Mouse (Mus musculus) c-Kit-positive CD71-positive TER-119-positive erythroid progenitor cells, embryonic 14.5 days (primary cell): ENCODE measurements at regions not wholly inside any gene's neighbourhood (a gene's known extent, or its start where the extent isn't known, plus 50 kb on each side); places are given as distances from the start of the nearest gene placed in this dataset.

Source experiments
- DNase-seq: peaks from one replicate; pipeline ENCODE4 v3.0.0-alpha.2; 2013; ENCODE audit warnings: low spot score

GRCm38 (mm10) chr1:138771307-138772011, 76.9 kb downstream of the Lhx9 start:
- DNase-seq = no peak

GRCm38 (mm10) chr1:138762876-138763275, 85.5 kb downstream of the Lhx9 start:
- no peak for DNase-seq

GRCm38 (mm10) chr1:138757777-138758176, 90.6 kb downstream of the Lhx9 start:
- no peak for DNase-seq

- no peak for DNase-seq
Measured at GRCm38 (mm10) chr1:138733308-138733707, 113.4 kb upstream of the Nek7 start.

- no peak for DNase-seq
Measured at GRCm38 (mm10) chr1:138731008-138731407, 111.1 kb upstream of the Nek7 start.

GRCm38 (mm10) chr1:138729089-138729699, 109.3 kb upstream of the Nek7 start:
- no peak for DNase-seq

GRCm38 (mm10) chr1:138720728-138721127, 100.8 kb upstream of the Nek7 start:
- no peak for DNase-seq

GRCm38 (mm10) chr1:138719297-138719696, 99.4 kb upstream of the Nek7 start:
- DNase-seq = no peak

GRCm38 (mm10) chr1:138716991-138717390, 97.0 kb upstream of the Nek7 start:
- DNase-seq = no peak

GRCm38 (mm10) chr1:138715162-138715561, 95.2 kb upstream of the Nek7 start:
- DNase-seq = peak; percentile 3

- no peak for DNase-seq
Measured at GRCm38 (mm10) chr1:138709229-138709608, 89.3 kb upstream of the Nek7 start.

GRCm38 (mm10) chr1:138708507-138709228, 88.7 kb upstream of the Nek7 start:
- peak; percentile 14 for DNase-seq

GRCm38 (mm10) chr1:138707913-138708312, 88.0 kb upstream of the Nek7 start:
- DNase-seq = no peak

GRCm38 (mm10) chr1:138703291-138703690, 83.3 kb upstream of the Nek7 start:
- DNase-seq = no peak

- no peak for DNase-seq
Measured at GRCm38 (mm10) chr1:138689234-138689633, 69.3 kb upstream of the Nek7 start.

GRCm38 (mm10) chr1:138686746-138687145, 66.8 kb upstream of the Nek7 start:
- DNase-seq = no peak

GRCm38 (mm10) chr1:138683711-138684110, 63.8 kb upstream of the Nek7 start:
- DNase-seq = no peak

GRCm38 (mm10) chr1:138681970-138682369, 62.0 kb upstream of the Nek7 start:
- no peak for DNase-seq

GRCm38 (mm10) chr1:138674199-138674598, 54.3 kb upstream of the Nek7 start:
- DNase-seq = no peak
